Mouse (Mus musculus): ENCODE data around the gene Arhgap28. TPM values are rescaled to one million over a fixed set of nuclear protein-coding genes. Genes with fewer than 3 reads are reported as not detected.
"Not testable (repeated sequence)": the region's sequence is repeated elsewhere in the genome, so short reads cannot be mapped to it uniquely, and the experiment has no call there.

The Arhgap28 gene
- polyA plus RNA-seq, 1 experiment from 2014 or later, result 3.8 TPM

DNA sequence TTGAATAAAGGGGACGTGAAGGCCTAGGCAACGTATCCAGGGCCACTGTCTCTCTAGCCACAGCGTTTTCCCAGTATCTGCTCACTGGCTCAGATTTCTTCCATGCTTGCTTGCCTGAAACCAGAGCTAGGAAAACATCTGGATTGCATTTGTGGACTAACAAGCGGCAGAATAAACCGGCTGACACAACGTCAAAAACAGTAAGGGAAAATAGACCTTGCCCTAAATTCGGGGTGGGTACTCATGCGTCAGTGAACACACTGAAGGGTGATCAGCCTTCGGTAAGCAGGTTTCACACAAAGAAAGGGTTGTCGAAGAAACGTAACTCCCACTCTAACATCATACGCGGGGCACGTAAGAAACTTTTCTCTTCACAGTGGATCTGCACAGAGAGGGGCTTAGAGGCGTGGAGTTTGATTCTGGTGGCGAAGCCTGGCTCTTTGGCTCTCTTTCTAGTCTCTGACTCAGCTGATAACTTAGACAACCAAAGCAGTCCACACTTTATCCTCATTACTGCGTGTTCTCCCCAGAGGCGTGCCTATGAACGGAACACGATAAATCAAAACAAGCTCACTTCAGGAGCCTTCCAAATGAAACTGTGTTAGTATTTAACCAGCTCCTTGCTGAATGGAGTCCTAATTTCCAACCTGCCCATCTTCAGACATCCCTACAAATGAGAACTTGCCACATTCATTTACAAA is 137.2 kb downstream of the Arhgap28 start:
- Histone ChIP-seq H3K9me3 (ENCODE audit: control insufficient read depth) (no peaks in the 10 kb centered on the region), H3K27ac (ENCODE audit: low read depth, low read length) (no peak overlapping the region), H3K9ac (ENCODE audit: low read depth, low read length) (no peak overlapping the region), H3K36me3 (ENCODE audit: control insufficient read depth, insufficient read depth) (peaks cover 8% of the 10 kb centered on the region; the same call in 1 of the 2 replicates), H3K27me3 (replicated peaks; ENCODE audit: control insufficient read depth, insufficient read depth, low read length) (no peaks in the 10 kb centered on the region), H3K4me2 (replicated peaks; ENCODE audit: low read depth) (no peak overlapping the region), H3K4me3 (ENCODE audit: low read depth, low read length) (no peak overlapping the region), H3K4me1 (replicated peaks; ENCODE audit: control insufficient read depth, insufficient read depth, low read length) (no peaks in the 10 kb centered on the region)
- ATAC-seq, result no peak
- no peak for TF ChIP-seq CTCF (IDR thresholded peaks at IDR 0.05; ENCODE audit: low read depth)
- WGBS, result 88% methylated on average over 20 of the region's 20 CpGs

DNA sequence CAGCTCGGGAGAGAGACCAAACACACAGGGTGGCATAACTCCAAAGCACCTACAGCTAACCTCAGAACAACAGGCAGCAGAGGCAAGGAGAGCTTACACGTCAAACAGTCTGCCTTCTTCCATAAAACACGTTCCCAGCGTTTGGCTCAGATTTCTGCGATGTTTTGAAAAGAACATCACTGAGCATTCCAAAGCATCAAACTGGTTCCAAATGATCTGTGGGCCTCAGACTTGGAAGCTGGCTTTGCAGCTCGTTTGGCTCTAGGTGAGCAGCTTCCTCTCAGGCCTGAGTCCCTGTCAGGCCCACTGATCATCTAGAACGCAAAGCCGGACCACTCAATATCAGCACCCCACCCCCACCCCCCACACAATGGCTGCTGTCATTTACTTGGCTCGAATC is 137.9 kb downstream of the Arhgap28 start:
- Histone ChIP-seq H3K4me3 (ENCODE audit: low read depth, low read length) (no peak overlapping the region), H3K27me3 (replicated peaks; ENCODE audit: control insufficient read depth, insufficient read depth, low read length) (no peaks in the 10 kb centered on the region), H3K9ac (ENCODE audit: low read depth, low read length) (no peak overlapping the region), H3K36me3 (ENCODE audit: control insufficient read depth, insufficient read depth) (peaks cover 8% of the 10 kb centered on the region; the same call in 1 of the 2 replicates), H3K4me1 (replicated peaks; ENCODE audit: control insufficient read depth, insufficient read depth, low read length) (no peaks in the 10 kb centered on the region), H3K27ac (ENCODE audit: low read depth, low read length) (no peak overlapping the region), H3K4me2 (replicated peaks; ENCODE audit: low read depth) (no peak overlapping the region), H3K9me3 (ENCODE audit: control insufficient read depth) (no peaks in the 10 kb centered on the region)
- no peak for TF ChIP-seq CTCF (IDR thresholded peaks at IDR 0.05; ENCODE audit: low read depth)
- ATAC-seq, result no peak
- WGBS, result 75% methylated on average over 9 of the region's 9 CpGs

GRCm38 (mm10) chr17:67864912-67865311 is 139.0 kb downstream of the Arhgap28 start:
- Histone ChIP-seq H3K9ac (ENCODE audit: low read depth, low read length) (no peak overlapping the region), H3K9me3 (ENCODE audit: control insufficient read depth) (no peaks in the 10 kb centered on the region), H3K36me3 (ENCODE audit: control insufficient read depth, insufficient read depth) (peaks cover 10% of the 10 kb centered on the region; the same call in 1 of the 2 replicates), H3K27me3 (replicated peaks; ENCODE audit: control insufficient read depth, insufficient read depth, low read length) (no peaks in the 10 kb centered on the region), H3K4me1 (replicated peaks; ENCODE audit: control insufficient read depth, insufficient read depth, low read length) (no peaks in the 10 kb centered on the region), H3K27ac (ENCODE audit: low read depth, low read length) (no peak overlapping the region), H3K4me3 (ENCODE audit: low read depth, low read length) (no peak overlapping the region), H3K4me2 (replicated peaks; ENCODE audit: low read depth) (no peak overlapping the region)
- TF ChIP-seq CTCF (IDR thresholded peaks at IDR 0.05; ENCODE audit: low read depth), result no peak
- no peak for ATAC-seq
- WGBS, result 83% methylated on average over 3 of the region's 3 CpGs

- H3K9me3 ChIP-seq (ENCODE audit: control insufficient read depth), result no peaks in the 10 kb centered on the region
- no peak for TF ChIP-seq CTCF (IDR thresholded peaks at IDR 0.05; ENCODE audit: low read depth)
- no peaks in the 10 kb centered on the region for H3K27me3 ChIP-seq (replicated peaks; ENCODE audit: control insufficient read depth, insufficient read depth, low read length)
- H3K36me3 ChIP-seq (ENCODE audit: control insufficient read depth, insufficient read depth), result peaks cover 10% of the 10 kb centered on the region; the same call in 1 of the 2 replicates
- H3K4me3 ChIP-seq (ENCODE audit: low read depth, low read length), result no peak overlapping the region
- ATAC-seq, result no peak
- H3K4me1 ChIP-seq (replicated peaks; ENCODE audit: control insufficient read depth, insufficient read depth, low read length), result no peaks in the 10 kb centered on the region
- H3K4me2 ChIP-seq (replicated peaks; ENCODE audit: low read depth), result no peak overlapping the region
- H3K27ac ChIP-seq (ENCODE audit: low read depth, low read length), result no peak overlapping the region
- no peak overlapping the region for H3K9ac ChIP-seq (ENCODE audit: low read depth, low read length)
- 92% methylated on average over 10 of the region's 10 CpGs for WGBS
Measured at GRCm38 (mm10) chr17:67864363-67864762, 139.6 kb downstream of the Arhgap28 start.

DNA sequence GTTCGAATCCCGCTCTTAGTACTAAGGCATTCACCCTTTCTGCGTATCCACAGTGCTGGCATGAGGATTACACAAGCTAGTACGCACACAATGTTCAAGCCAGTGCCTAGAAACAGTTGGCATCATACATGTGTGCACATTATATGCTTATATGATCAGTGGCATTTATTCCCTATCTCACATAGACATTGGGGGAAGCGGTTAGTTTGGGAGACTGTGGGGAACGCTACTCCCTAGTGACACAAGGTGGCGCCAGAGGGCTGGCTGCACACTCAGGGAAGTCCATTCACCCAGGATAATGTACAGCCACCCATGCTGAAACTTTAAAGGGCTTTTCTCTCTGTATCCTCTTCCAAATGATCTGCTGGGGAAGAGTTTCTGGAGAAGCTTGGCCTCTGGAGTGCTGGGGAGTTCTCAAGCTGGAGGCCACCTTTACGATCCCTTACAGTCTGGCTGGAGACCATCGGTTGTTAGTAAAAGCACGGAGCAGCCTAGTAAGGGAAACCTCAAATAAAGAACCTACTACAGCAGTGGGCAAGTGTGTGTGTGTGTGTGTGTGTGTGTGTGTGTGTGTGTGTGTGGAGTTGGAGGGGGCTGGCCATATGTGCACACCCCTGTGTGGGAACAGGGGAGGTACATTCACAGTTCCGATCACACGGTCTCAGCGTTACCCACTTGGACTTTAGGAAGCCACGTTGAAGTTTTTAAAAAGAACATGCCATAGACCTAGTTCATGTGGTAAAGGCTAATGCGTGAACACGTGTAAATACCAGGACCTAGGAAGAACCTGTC is 142.0 kb downstream of the Arhgap28 start:
- Histone ChIP-seq H3K36me3 (ENCODE audit: control insufficient read depth, insufficient read depth) (peaks cover 10% of the 10 kb centered on the region; the same call in 1 of the 2 replicates), H3K27ac (ENCODE audit: low read depth, low read length) (no peak overlapping the region), H3K4me2 (replicated peaks; ENCODE audit: low read depth) (no peak overlapping the region), H3K4me1 (replicated peaks; ENCODE audit: control insufficient read depth, insufficient read depth, low read length) (no peaks in the 10 kb centered on the region), H3K9ac (ENCODE audit: low read depth, low read length) (no peak overlapping the region), H3K9me3 (ENCODE audit: control insufficient read depth) (no peaks in the 10 kb centered on the region), H3K4me3 (ENCODE audit: low read depth, low read length) (no peak overlapping the region), H3K27me3 (replicated peaks; ENCODE audit: control insufficient read depth, insufficient read depth, low read length) (no peaks in the 10 kb centered on the region)
- 0 out of 2 replicates have a peak, but pooled peaks have one; percentile 36 for ATAC-seq
- WGBS, result 77% methylated on average over 16 of the region's 16 CpGs
- TF ChIP-seq CTCF (IDR thresholded peaks at IDR 0.05; ENCODE audit: low read depth), result peak; percentile 98

DNA sequence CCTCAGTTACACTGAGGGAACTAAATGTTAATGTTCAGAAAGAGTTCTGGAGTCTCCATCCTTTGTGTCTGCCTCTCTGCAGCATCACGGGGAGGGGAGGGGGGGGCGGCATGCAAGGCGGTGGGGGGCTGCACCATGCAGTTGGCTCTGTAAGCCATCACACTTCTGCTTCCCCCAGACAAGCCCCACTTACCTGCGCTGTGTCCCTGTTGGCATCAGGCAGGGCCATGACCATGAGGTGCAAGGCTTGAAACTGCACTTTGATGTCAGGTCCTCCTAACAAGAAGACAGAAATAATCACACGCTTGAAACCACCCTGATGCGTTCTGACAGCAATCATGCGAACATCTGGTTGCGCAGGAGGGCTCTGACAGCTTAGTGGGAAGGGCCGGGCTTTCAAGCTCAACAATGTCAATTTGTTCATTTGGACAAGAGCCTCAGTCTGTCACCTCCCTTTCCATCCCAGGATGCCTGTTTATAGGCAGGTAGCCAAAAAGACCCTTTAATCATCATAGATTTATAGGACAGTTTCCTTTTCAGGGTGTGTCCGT is 142.8 kb downstream of the Arhgap28 start:
- ATAC-seq, result no peak
- Histone ChIP-seq H3K9me3 (ENCODE audit: control insufficient read depth) (no peaks in the 10 kb centered on the region), H3K27ac (ENCODE audit: low read depth, low read length) (no peak overlapping the region), H3K4me3 (ENCODE audit: low read depth, low read length) (no peak overlapping the region), H3K27me3 (replicated peaks; ENCODE audit: control insufficient read depth, insufficient read depth, low read length) (no peaks in the 10 kb centered on the region), H3K4me2 (replicated peaks; ENCODE audit: low read depth) (no peak overlapping the region), H3K4me1 (replicated peaks; ENCODE audit: control insufficient read depth, insufficient read depth, low read length) (no peaks in the 10 kb centered on the region), H3K9ac (ENCODE audit: low read depth, low read length) (no peak overlapping the region), H3K36me3 (ENCODE audit: control insufficient read depth, insufficient read depth) (peaks cover 12% of the 10 kb centered on the region; the same call in 1 of the 2 replicates)
- no peak for TF ChIP-seq CTCF (IDR thresholded peaks at IDR 0.05; ENCODE audit: low read depth)
- WGBS, result 89% methylated on average over 10 of the region's 10 CpGs

- H3K36me3 ChIP-seq (ENCODE audit: control insufficient read depth, insufficient read depth); H3K4me2 ChIP-seq (replicated peaks; ENCODE audit: low read depth); H3K27ac ChIP-seq (ENCODE audit: low read depth, low read length); H3K27me3 ChIP-seq (replicated peaks; ENCODE audit: control insufficient read depth, insufficient read depth, low read length); H3K4me1 ChIP-seq (replicated peaks; ENCODE audit: control insufficient read depth, insufficient read depth, low read length); ATAC-seq; H3K9me3 ChIP-seq (ENCODE audit: control insufficient read depth); H3K9ac ChIP-seq (ENCODE audit: low read depth, low read length); H3K4me3 ChIP-seq (ENCODE audit: low read depth, low read length): not testable (repeated sequence)
- 93% methylated on average over 2 of the region's 2 CpGs for WGBS
Measured at GRCm38 (mm10) chr17:67841494-67841893, 162.4 kb downstream of the Arhgap28 start.
